Mouse (Mus musculus): ENCODE results near the gene Dnajc13.
A peak's percentile ranks its signal among the peaks of the same experiment; 100 is the strongest.

The Dnajc13 gene

DNA sequence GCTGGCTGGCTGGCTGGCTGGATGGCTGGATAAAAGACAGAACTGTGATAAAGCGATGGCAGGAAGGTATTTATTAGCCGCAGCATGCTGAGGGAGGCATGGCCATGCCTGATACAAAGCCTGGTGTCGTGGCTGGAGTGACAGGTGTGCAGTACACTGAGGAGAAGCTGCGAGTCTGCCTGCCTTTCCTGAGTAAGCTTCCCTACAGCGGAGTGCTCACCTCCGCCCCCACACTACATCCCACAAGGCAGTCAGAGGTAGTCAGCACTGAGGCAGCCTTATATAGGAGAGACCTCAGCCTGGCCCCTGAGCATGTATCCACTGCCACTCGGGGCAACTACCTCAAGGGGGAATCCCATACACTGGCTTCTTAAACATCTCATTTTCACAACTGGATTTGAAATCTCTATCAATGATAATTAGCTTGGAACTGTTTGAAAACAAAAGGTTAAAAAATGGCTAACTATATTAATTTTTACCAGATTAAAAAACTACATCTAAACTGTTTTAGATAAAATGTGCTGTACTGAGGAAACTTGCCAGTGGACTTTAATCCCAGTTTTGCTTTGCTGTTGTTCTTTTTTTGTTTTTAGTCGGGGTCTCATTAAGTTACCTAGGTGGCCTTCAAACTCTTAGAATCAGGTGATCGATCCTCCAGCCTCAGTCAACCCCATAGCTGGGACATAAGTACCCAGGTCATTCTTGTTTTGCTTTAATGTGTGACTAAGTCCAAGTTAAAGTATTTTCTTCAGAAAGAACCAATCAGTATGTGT lies 8.1 kb downstream of the Dnajc13 start:
- peak; percentile 32 for DNase-seq

- no peak for DNase-seq
Observed at GRCm38 (mm10) chr9:104252637-104253036, 10.1 kb downstream of the Dnajc13 start.

DNA sequence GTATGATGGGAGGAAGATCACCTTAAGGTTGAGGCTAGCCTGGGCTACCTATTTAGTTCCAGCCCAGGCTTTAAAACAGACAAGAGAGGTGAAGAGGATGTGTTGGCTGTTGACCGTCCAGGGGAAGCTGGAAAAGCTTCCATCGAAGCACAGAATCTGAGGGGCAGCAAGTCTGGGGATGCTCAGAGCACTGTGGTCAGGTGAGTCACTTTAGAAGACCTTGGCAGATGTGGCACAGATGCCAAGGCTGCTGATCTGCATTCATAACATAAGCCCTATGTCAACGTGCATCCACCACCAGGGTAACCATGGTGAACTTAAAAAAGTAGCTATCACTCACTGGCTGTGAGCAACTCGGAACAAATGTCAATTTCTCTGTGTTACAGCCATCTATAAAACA lies 11.0 kb downstream of the Dnajc13 start:
- DNase-seq, result no peak

GRCm38 (mm10) chr9:104251111-104251510 lies 11.6 kb downstream of the Dnajc13 start:
- DNase-seq, result peak; percentile 63

- no peak for DNase-seq
Observed at GRCm38 (mm10) chr9:104247307-104247987, 15.3 kb downstream of the Dnajc13 start.

GRCm38 (mm10) chr9:104243799-104244466 lies 18.8 kb downstream of the Dnajc13 start:
- no peak for DNase-seq

DNA sequence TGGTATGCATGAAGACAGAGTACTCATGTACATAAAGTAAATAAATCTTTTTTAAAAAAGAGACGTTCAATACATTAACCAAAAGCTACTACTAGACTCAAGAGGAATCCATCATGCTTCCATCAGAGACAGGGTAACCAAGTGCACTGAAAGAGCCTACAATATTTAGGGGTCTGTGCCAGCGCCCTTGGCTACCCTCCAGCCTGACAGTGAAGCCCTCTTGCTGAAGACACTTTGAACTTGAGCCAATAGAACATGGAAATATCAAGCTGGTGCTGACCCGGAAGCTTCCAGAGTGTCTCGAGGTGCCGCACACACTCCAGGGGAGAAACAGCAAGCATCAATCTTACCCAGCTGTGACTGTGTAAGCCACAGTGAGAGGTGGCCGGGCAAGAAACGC lies 22.6 kb downstream of the Dnajc13 start:
- no peak for DNase-seq

GRCm38 (mm10) chr9:104239076-104239475 lies 23.7 kb downstream of the Dnajc13 start:
- no peak for DNase-seq

GRCm38 (mm10) chr9:104236256-104236930 lies 26.3 kb downstream of the Dnajc13 start:
- no peak for DNase-seq

DNA sequence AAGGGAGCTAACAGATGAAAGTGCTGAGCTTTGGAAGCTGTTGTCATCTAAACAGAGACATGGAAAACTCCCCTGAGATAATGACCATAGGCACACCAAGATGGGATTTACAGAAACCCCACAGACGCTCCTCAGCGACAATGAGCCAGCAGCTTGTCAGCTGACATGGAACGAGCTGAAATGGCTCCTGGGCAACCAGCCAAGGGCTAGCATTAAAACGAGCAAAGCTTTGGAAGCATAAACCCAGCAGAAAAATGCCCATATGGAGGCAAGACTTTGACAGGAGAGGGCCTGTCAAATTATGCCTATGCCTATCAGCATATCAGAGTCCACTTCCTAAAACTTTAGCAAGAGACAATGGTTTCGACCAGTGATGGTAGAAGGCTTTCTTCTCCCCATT lies 27.0 kb downstream of the Dnajc13 start:
- DNase-seq, result peak; percentile 57

- no peak for DNase-seq
Observed at GRCm38 (mm10) chr9:104233815-104234214, 28.9 kb downstream of the Dnajc13 start.

DNA sequence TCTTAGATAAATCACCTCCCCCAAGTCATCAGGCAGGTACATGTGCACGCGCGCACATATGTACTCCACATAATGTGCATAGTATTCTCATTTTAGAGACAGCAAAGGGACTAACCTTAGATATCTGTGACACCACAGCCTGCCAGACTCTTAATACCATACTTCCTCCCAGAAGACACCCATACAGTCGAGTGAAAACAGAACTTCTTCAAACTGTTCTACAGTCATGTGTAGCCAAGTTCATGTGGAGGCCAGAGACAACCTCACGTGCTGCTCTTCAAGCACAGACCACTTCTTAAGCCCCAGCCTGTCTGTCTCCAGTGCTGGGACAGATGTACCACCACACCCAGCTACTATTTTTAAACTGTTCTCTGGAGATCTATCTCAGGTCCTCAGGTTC lies 29.7 kb downstream of the Dnajc13 start:
- no peak for DNase-seq

DNA sequence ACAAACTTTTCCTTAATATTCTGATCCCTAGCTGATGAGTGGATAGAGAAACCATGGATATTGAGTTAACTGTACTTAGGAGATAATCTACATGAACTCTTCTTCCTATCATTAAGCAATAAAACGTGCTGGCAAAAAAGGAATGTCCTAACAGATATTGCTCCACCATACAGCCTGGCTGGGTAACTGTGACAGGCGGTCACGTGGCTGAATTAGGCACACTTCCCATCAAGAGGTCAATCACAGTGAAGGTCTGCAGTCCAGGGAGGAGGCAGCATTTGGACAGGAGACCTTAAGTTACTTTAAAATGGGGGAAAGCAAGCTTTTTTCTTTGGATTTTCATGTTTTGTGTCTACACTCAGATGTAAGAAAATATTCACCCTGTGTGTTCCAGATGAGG lies 30.7 kb downstream of the Dnajc13 start:
- no peak for DNase-seq

DNA sequence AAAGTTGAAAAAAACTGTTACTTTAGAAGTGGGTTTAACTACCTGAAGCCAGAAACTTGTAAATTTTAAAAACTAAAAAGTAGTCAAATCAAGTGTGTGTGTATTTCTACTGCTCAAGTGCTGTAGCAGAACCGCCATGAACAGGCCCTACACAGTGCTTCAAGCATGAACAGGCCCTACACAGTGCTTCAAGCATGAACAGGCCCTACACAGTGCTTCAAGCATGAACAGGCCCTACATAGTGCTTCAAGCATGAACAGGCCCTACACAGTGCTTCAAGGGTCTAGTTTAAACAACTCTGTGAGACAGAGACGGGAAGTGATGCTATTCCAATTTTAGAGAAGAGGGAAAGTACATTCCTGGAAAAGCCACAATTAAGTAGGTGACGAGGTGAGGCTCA lies 51.3 kb downstream of the Dnajc13 start:
- DNase-seq, result no peak

DNA sequence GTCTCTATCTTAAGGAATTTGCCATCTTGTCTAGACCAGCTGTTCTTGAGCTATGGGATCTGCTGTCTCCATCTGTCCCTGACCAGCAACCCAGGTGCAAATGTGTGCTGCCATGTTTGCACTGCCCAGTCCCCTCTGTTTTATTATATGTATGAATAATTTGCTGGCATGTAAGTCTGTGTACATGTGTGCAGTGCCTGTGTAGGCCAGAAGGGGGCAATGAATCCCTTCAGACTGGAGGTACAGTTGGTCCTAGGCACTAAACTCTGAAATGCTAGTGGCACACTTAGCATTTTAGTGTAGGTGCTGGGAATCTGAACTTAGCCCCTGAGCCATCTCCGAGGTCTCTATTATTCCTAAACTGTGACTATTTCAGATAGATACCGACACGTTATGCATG lies 58.9 kb downstream of the Dnajc13 start:
- peak; percentile 51 for DNase-seq

DNA sequence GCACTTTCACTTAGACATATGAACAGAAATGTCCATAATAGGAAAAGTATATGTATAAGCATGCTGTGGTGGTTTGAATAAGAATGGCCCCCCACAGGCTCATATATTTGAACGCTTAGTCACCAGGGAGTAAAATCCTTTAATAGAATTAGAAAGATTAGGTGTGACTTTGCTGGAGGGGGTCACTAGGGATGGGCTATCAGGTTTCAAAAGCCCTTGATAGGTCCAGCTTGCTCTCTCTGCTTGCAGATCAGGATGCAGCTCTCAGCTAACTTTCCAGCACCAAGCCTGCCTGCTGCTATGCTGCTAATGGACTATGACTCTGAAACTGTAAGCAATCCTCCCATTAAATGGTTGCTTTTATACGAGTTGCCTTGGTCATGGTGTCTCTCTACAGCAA lies 68.2 kb downstream of the Dnajc13 start:
- DNase-seq, result no peak

- DNase-seq, result no peak
Observed at GRCm38 (mm10) chr9:104193900-104194299, 68.8 kb downstream of the Dnajc13 start.

DNA sequence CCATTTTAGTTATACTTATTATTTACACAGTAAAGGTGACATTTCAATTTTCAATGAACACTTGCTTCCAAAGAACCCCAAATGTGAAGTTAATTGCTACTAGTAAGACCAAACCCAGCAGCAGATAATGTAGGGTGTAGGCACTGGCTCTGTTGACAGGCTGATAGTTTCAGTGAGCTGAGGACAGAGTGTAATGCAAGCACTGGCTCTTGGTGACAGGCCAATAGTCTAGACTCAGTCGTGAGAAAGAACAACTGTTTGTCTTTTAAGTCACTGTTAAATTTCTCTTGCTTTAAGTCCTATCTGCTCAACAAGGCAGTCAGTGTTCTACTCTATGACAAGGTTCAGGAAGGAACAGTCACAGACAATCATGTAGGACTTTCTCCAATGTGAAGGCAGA lies 69.4 kb downstream of the Dnajc13 start:
- DNase-seq, result no peak

GRCm38 (mm10) chr9:104192513-104192912 lies 70.2 kb downstream of the Dnajc13 start:
- DNase-seq, result no peak

- DNase-seq, result no peak
Observed at GRCm38 (mm10) chr9:104189657-104190056, 73.1 kb downstream of the Dnajc13 start.

DNA sequence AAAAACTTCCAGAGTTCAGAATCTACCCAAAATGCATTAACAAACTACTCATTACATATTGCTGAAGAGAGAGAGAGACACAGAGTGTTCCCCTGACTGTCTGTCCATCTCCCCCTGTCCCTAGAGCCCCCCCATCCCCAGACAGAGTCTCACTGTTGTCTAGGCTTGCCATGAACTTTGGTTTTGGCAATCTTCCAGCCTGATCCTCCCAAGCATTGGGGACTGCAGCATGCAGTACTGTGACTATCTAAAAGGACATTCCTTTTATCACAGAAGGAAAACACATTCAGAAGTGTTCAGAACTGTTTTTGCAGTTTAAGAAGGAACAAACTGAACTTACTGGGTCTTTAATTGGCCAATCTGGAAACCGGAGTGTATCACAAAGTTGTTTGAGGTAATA lies 74.0 kb downstream of the Dnajc13 start:
- DNase-seq, result no peak

- DNase-seq, result no peak
Observed at GRCm38 (mm10) chr9:104187028-104187427, 75.7 kb downstream of the Dnajc13 start.

DNA sequence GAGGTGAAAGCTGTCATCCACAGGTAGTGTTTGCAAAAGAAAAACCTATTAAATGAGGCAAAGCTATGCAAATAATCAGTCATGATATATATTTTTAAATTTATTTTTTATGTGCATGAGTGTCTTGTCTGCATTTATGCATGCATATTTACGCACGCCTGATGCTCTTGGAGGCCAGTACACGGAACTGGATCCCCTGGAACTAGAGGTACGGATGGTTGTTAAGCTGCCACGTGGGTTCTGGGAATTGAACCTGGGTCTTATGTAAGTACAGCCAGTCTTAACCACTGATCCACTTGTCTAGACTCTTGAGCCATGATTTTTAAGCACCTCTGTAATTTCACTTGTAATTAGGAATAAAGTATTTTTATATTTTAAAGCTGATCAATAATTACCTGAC lies 79.5 kb downstream of the Dnajc13 start:
- no peak for DNase-seq
